Mouse (Mus musculus) limb, embryonic 15.5 days (tissue): Measurements from ENCODE around the gene Lcp1. TPM values are rescaled to one million over a fixed set of nuclear protein-coding genes. Genes with fewer than 3 reads are reported as not detected.

Experiments
- ATAC-seq: fragments of 200-750 bp; cut with Nextera tagmentation; 2 replicates; pipeline ENCODE4 v1.8.0; 2017; ENCODE audit warnings: low read depth, moderate TSS enrichment; ENCODE audit not compliant: insufficient number of reproducible peaks, low FRiP score, low TSS enrichment
- H3K27ac ChIP-seq: fragments of 300-500 bp; sonication (generic); 2 replicates; pipeline ENCODE4 v1.5.1; 2015; ENCODE audit warnings: moderate library complexity, mild to moderate bottlenecking, inconsistent platforms
- H3K27me3 ChIP-seq: fragments of 300-500 bp; sonication (generic); 2 replicates; pipeline ENCODE4 v1.6.1; 2015; ENCODE audit warnings: inconsistent platforms
- H3K36me3 ChIP-seq: fragments of 300-500 bp; sonication (generic); 2 replicates; pipeline ENCODE4 v1.6.1; 2015; ENCODE audit warnings: inconsistent platforms
- H3K4me1 ChIP-seq: fragments of 300-500 bp; sonication (generic); 2 replicates; pipeline ENCODE4 v1.6.1; 2015; ENCODE audit warnings: inconsistent platforms
- H3K4me2 ChIP-seq: fragments of 300-500 bp; sonication (generic); 2 replicates; pipeline ENCODE4 v1.6.1; 2015; ENCODE audit warnings: mild to moderate bottlenecking, inconsistent platforms
- H3K4me3 ChIP-seq: fragments of 300-500 bp; sonication (generic); 2 replicates; pipeline ENCODE4 v1.5.1; 2015; ENCODE audit warnings: mild to moderate bottlenecking, inconsistent platforms
- H3K9ac ChIP-seq: fragments of 300-500 bp; sonication (generic); 2 replicates; pipeline ENCODE4 v1.6.1; 2015; ENCODE audit warnings: inconsistent platforms
- H3K9me3 ChIP-seq: fragments of 300-500 bp; sonication (generic); 2 replicates; pipeline ENCODE4 v1.6.1; 2016; ENCODE audit warnings: inconsistent platforms
- WGBS: fragments of 180-500 bp; shearing (Covaris S2); methylation state at CpG from one replicate; pipeline ENCODE4 v1.1.7; 2015; 5-methylcytosine and 5-hydroxymethylcytosine counted together
- microRNA-seq: library from miRNA; unstranded; fragments of <30 nt; microRNA quantifications from one replicate; pipeline ENCODE4, GENCODE M21; 2016
- polyA plus RNA-seq: library from polyadenylated mRNA; unstranded; fragments of >200 nt; fragmentation: Nextera tagmentation; extraction: Ambion mirVana; gene quantifications from 2 replicates; pipeline ENCODE4 v1.2.1, GENCODE M21; 2015

Gene Lcp1
- polyA plus RNA-seq, 1 experiment from 2014 or later, result 36.7 TPM

DNA sequence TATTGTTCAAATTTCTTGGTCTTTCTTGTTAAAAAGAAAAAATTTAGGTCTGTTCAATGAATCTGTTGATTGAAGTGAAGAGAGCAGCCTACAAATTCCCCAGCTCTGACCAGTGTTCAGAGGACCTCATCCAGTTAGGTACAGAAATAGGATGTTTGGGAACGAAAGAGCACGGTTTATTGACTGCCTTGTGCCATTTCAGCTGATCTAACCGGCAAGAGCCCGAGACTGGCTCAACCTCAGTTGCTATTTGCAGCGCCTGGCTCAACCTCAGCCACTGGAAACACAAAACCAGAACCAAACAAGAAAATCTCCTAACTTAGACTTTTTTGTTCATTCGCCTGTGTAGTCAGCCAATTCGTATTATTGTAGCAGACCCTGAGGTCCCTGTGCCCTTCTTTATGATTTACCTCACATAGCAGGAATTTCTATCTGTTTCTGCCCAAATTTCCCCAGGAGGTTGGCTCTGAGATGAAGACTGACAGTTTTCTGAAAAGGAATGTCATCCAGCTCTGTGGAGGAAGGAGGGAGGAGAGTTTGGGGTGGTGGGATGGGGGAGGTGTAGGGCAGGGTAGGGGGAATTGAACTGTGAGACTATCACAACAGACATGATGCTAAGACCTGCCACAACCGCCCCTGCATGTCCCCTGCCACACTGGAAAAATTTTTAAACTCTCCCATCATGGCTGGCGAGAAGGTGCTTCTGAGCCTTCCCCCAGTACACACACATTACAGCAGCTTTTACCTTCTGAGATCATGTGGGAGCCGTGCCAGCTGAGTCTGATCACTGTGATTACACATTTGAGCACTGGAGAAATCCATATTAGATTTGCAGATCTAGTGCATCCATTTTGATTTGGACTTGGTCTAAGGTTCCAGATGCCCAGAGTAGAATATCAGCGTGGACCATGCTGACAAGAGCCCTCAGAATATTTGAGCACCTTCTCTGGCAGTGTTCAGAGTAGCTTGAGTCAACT is 115.4 kb downstream of the Lcp1 start:
- no peak overlapping the region for H3K9ac ChIP-seq
- H3K27ac ChIP-seq, result no peak overlapping the region
- no peaks in the 10 kb centered on the region for H3K27me3 ChIP-seq
- H3K4me2 ChIP-seq, result no peak overlapping the region
- H3K4me3 ChIP-seq, result no peak overlapping the region
- no peaks in the 10 kb centered on the region for H3K9me3 ChIP-seq
- ATAC-seq, result no peak
- H3K4me1 ChIP-seq, result no peaks in the 10 kb centered on the region
- WGBS, result 70% methylated on average over 11 of the region's 11 CpGs
- no peaks in the 10 kb centered on the region for H3K36me3 ChIP-seq

DNA sequence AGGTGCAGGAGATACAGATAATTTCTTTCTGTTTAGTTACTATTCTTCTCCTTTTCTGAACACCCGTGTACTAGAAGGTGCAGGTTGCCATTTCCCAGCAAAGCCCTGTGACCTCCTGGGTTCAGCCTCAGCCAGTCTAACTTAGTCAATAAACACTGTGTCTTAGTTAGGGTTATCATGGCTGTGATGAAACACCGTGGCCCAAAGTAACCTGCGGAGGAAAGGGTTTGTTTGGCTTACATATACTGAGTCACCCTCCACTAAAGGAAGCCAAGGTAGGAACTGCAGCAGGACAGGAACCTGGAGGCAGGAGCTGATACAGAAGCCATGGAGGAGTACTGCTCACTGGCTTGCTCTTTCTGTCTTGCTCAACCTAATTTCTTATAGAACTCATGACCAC is 119.5 kb downstream of the Lcp1 start:
- Histone ChIP-seq H3K27me3 (no peaks in the 10 kb centered on the region), H3K4me3 (no peak overlapping the region), H3K9ac (no peak overlapping the region), H3K4me1 (no peaks in the 10 kb centered on the region), H3K36me3 (no peaks in the 10 kb centered on the region), H3K27ac (no peak overlapping the region), H3K9me3 (no peaks in the 10 kb centered on the region), H3K4me2 (no peak overlapping the region)
- ATAC-seq, result no peak
- 85% methylated on average over 3 of the region's 3 CpGs for WGBS

DNA sequence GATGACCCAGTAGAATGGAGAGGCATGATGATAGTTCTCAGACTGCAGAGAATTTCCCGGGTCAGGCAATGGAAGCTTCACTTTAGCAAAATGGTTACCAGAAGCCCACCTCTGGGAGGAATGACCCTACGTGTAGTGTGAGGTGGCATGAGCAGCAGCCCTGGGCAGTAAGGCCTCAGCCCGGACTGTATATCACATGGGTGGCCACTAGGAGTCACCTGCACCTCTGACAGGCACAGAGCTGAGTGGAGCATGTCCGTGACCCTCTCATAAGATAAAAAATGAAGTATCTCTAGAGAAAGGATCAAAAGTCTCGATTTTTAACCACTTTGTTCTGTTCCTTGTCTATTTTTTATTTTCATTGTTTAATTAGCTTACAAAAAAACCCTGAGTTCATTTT is 125.6 kb downstream of the Lcp1 start:
- 51% methylated on average over 5 of the region's 5 CpGs for WGBS

DNA sequence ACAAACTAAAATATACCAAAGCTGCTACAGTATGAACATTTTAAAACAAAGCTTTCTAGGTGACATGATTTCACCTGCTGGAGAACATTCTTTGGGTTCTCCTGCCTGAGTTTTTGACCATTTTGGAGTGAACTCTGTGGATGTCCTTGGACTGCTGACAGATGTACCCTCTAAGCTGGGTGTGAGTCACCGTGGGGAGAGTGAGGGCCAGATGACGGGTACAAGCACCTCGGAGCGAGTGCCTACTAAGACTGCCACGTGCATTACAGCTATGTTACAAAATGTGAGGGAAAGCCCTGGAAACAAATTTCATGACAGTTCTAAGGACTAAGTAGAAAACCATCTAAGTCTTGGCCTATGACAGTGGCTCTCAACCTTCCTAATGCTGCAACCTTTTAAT is 138.6 kb downstream of the Lcp1 start:
- Histone ChIP-seq H3K27me3 (0 out of 2 replicates have a peak, but pooled peaks cover 3% of the 10 kb centered on the region), H3K27ac (no peak overlapping the region), H3K4me2 (no peak overlapping the region), H3K9me3 (no peaks in the 10 kb centered on the region), H3K4me3 (no peak overlapping the region), H3K36me3 (no peaks in the 10 kb centered on the region), H3K4me1 (no peaks in the 10 kb centered on the region), H3K9ac (no peak overlapping the region)
- ATAC-seq, result no peak
- WGBS, result 85% methylated on average over 5 of the region's 5 CpGs

More for the DNA sequence above, 125.6 kb downstream of the Lcp1 start:
- Histone ChIP-seq H3K27me3 (no peaks in the 10 kb centered on the region), H3K9me3 (no peaks in the 10 kb centered on the region), H3K4me3 (no peak overlapping the region), H3K27ac (no peak overlapping the region), H3K4me1 (no peaks in the 10 kb centered on the region), H3K9ac (no peak overlapping the region), H3K36me3 (no peaks in the 10 kb centered on the region), H3K4me2 (no peak overlapping the region)
- ATAC-seq, result no peak

DNA sequence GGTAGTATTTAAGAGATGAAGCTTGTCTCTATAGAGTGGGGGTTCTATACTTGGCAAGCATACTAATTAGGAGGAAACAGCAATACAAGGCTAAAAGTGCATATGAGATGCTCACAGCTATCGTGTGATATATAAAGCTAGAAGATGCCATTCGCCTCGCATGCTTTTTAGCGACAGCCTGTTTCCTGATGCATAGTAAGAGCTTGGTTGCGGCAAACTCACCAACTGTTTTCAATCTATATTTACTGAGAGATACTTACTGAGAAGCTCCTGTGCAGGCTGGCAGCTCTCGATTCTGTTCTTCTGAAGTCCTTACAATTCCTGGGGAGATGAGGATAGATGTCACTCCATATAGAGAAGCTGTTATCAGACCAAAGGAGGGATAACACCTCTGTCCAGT is 148.8 kb downstream of the Lcp1 start:
- no peak overlapping the region for H3K9ac ChIP-seq
- H3K36me3 ChIP-seq, result no peaks in the 10 kb centered on the region
- WGBS, result 84% methylated on average over 6 of the region's 6 CpGs
- no peak for ATAC-seq
- no peak overlapping the region for H3K27ac ChIP-seq
- no peak overlapping the region for H3K4me3 ChIP-seq
- H3K4me2 ChIP-seq, result no peak overlapping the region
- no peaks in the 10 kb centered on the region for H3K9me3 ChIP-seq
- peaks cover 9% of the 10 kb centered on the region; the same call in 1 of the 2 replicates for H3K27me3 ChIP-seq
- peaks cover 3% of the 10 kb centered on the region; the same call in 1 of the 2 replicates for H3K4me1 ChIP-seq

DNA sequence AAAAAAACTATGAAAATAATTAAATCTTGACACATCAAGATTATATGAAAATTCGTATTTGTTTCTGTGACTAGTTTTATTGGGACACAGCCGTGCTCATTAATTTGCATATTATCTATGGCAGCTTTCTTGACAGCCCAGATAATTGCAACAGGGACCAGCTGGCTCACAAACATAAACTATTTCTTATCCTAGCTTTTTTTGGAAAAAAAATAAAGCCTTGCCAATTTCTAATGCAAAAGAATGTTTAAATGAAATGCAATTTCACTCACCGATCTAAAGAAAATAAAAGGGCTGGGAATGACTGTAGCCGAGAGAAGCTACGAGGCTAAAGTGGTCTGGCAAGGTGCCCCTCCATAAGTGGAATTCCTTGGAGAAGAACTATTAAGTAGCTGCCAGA is 149.5 kb downstream of the Lcp1 start:
- H3K9me3 ChIP-seq, result no peaks in the 10 kb centered on the region
- H3K4me3 ChIP-seq, result no peak overlapping the region
- H3K4me2 ChIP-seq, result no peak overlapping the region
- H3K36me3 ChIP-seq, result no peaks in the 10 kb centered on the region
- H3K4me1 ChIP-seq, result peaks cover 10% of the 10 kb centered on the region; the same call in 1 of the 2 replicates
- no peak overlapping the region for H3K27ac ChIP-seq
- 61% methylated on average over 5 of the region's 5 CpGs for WGBS
- H3K27me3 ChIP-seq, result peaks cover 9% of the 10 kb centered on the region; the same call in 1 of the 2 replicates
- no peak for ATAC-seq
- H3K9ac ChIP-seq, result no peak overlapping the region

Small RNA genes lying within 50 kb of the gene (microRNA-seq; reads per million reads assigned to microRNA genes)
- gene Gm44482, result not detected

Other genes with a start within 250 kb of the Lcp1 start
- 14.3 and 14.6 TPM in 2 replicates for gene Lrch1, start 183.2 kb upstream of the Lcp1 start, polyA plus RNA-seq
- 1.3 TPM in 2 replicates for gene Rubcnl, start 115.1 kb upstream of the Lcp1 start, polyA plus RNA-seq
- not detected in 2 replicates for gene Lrrc63, start 220 bp upstream of the Lcp1 start, polyA plus RNA-seq
- 0.15 and 0.45 TPM in 2 replicates for gene Cpb2, start 111.2 kb downstream of the Lcp1 start, polyA plus RNA-seq
- gene Zc3h13, start 153.3 kb downstream of the Lcp1 start, polyA plus RNA-seq, result 33.5 and 36.3 TPM in 2 replicates